Mouse (Mus musculus) adipose tissue, adult 10 weeks (tissue): ENCODE measurements around the gene Olfr156. TPM values are rescaled to one million over a fixed set of nuclear protein-coding genes. Genes with fewer than 3 reads are reported as not detected.

Experiments
- polyA plus RNA-seq: library from polyadenylated mRNA; stranded (reverse); fragments of 350-450 nt; fragmentation: Illumina TruSeq; extraction: RNeasy Lipid Tissue Mini Kit (QIAGEN cat#74804); gene quantifications from one replicate; pipeline ENCODE4 v1.2.3, GENCODE M21; 2014; ENCODE audit warnings: low read depth, low replicate concordance

Gene Olfr156
- polyA plus RNA-seq = not detected

DNA sequence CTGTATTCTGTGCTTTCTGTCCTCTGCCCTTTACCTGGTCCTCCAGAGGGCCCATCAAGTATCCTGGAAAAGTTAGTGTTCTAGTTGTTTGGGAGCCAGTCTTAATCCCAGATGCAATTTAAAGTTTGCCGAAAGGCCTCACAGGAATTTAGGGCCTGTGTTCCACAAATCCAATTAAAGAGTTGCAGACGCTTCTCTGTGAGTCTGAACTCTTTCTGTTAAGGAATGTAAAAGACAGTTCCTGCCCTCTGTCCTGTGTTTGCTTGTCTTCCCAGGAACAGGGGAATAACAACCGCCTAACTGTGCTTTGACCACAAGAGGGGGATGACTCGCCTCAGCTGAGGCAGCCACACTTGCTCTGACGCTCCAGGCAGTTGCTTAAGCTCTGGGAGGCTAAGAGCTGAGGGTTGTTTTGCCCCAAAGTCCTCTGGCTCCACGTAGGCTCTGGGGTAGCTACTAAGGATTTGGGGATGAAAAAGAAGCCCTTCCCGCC is at the start of gene Olfr156:
TSS of gene Olfr156 (minus strand) at position 51 of the 493 bp plus-strand sequence.

DNA sequence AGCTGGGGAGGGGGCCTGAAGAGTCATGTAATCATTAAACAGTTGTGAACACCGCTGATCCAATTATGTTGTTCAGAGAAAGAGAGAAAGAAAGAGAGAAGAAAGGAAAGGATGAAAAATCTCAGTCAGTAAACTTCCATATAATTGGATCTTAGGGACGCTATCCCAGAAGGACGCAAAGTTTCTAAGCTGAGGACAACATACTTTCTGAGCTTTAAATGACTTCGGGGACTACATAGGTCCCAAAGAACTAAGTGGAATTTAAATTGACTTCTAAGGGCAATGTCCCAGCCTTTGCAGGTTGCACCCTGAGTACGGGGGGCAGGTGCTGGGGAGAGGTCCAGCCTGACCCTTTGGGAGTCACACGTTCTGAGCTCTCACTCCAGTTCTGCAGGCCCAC is 27.6 kb upstream of the Olfr156 start, which contains the start of gene Olfr155:
TSS of gene Olfr155 (plus strand) at position 301 of the 400 bp plus-strand sequence.

DNA sequence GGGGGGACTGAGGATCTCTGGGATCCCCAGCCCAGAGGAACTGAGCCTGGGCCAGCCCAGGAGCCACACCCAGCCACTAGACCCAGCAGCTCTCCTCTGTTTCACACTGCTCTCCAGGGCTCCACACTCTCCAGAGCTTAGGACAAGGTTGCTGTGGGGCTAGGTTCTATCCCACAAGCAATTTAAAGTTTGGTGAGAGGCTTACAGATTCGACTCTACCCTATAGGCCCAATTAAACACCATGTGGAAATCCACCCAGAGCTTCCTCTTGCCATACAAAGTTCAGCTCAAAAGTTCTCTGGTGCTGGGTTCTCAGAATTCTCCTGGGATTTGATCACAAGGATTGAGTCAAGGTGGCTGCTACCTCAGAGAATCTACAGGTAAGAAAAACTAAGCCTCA is 16.4 kb upstream of the Olfr156 start, which contains the start of gene Olfr157:
TSS of gene Olfr157 (minus strand) at position 101 of the 400 bp plus-strand sequence.

DNA sequence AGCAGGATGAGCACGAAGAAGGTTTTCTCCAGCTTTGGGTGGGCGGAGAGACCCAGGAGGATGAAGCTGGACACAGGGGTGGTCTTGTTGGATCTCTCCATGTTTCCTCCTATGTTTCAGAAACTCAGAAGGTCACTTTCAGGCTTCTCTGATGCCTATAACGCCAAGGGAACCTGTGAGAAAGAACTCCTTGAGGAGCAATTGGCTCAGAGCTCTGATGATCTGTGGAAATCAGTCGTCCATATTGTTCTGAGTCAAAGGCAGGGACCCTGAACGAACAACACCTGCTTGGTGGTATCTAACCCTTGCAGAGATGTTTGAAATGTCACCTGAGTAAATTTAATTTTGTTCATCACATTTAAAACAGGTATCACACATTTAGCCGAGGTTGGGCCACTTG is 52.8 kb downstream of the Olfr156 start, which contains the start of gene Olfr159:
TSS of gene Olfr159 (minus strand) at position 101 of the 400 bp plus-strand sequence.

Other genes starting within 250 kb of the Olfr156 start
- gene Rgp1, start 245.2 kb downstream of the Olfr156 start, polyA plus RNA-seq = 40.1 TPM
- 12.9 TPM for gene Gba2, start 245.0 kb downstream of the Olfr156 start, polyA plus RNA-seq
- 0.79 TPM for gene Msmp, start 239.4 kb downstream of the Olfr156 start, polyA plus RNA-seq
- 30.2 TPM for gene Npr2, start 192.0 kb downstream of the Olfr156 start, polyA plus RNA-seq
- gene Spag8, start 170.3 kb downstream of the Olfr156 start, polyA plus RNA-seq = 3.8 TPM
- 120 TPM for gene Hint2, start 167.4 kb downstream of the Olfr156 start, polyA plus RNA-seq
- gene Tmem8b, start 154.9 kb downstream of the Olfr156 start, polyA plus RNA-seq = 11.5 TPM
- gene Fam221b, start 154.8 kb downstream of the Olfr156 start, polyA plus RNA-seq = 4.8 TPM
- gene Olfr70, start 123.1 kb downstream of the Olfr156 start, polyA plus RNA-seq = not detected
- gene Olfr71, start 113.6 kb downstream of the Olfr156 start, polyA plus RNA-seq = not detected
- gene Hrct1, start 96.7 kb downstream of the Olfr156 start, polyA plus RNA-seq = 13.1 TPM
- gene Spaar, start 93.9 kb downstream of the Olfr156 start, polyA plus RNA-seq = 4.6 TPM
- gene Olfr159, start 52.9 kb downstream of the Olfr156 start, polyA plus RNA-seq = not detected
- not detected for gene Olfr157, start 16.3 kb upstream of the Olfr156 start, polyA plus RNA-seq
- gene Olfr155, start 27.7 kb upstream of the Olfr156 start, polyA plus RNA-seq = not detected
- 11.9 TPM for gene Reck, start 51.6 kb upstream of the Olfr156 start, polyA plus RNA-seq
- 12.9 TPM for gene Glipr2, start 133.5 kb upstream of the Olfr156 start, polyA plus RNA-seq
- gene Ccin, start 159.6 kb upstream of the Olfr156 start, polyA plus RNA-seq = 2.3 TPM
- gene Clta, start 180.6 kb upstream of the Olfr156 start, polyA plus RNA-seq = 242 TPM